Mouse (Mus musculus) brain, embryonic 14.5 days (tissue): ENCODE data around the gene Rps4x. TPM values are rescaled to one million over a fixed set of nuclear protein-coding genes. Genes with fewer than 3 reads are reported as not detected.

Source experiments
- DNase-seq: peaks from one replicate; pipeline ENCODE4 v3.0.0-alpha.2; 2011; ENCODE audit warnings: low read depth
- CTCF ChIP-seq: fragments of 200-500 bp; IDR thresholded peaks from 2 replicates; pipeline ENCODE4 v1.5.1; 2012; ENCODE audit warnings: inconsistent platforms, mild to moderate bottlenecking, moderate library complexity, borderline replicate concordance; ENCODE audit not compliant: insufficient read depth, insufficient read length; ENCODE audit errors: extremely low read depth
- POLR2A ChIP-seq: fragments of 200-500 bp; IDR thresholded peaks from 2 replicates; pipeline ENCODE4 v1.6.1; 2012; ENCODE audit warnings: mild to moderate bottlenecking, inconsistent platforms, borderline replicate concordance; ENCODE audit not compliant: poor library complexity, insufficient read depth, insufficient read length, severe bottlenecking; ENCODE audit errors: extremely low read depth
- polyA plus RNA-seq: library from polyadenylated mRNA; depleted of rRNA; stranded (reverse); fragments of >200 nt; gene quantifications from 2 replicates; pipeline ENCODE4 v1.2.3, GENCODE M21; 2012; rRNA removed

Rps4x gene
- polyA plus RNA-seq: 989 and 1,086 TPM in 2 replicates

- peak; percentile 93 for DNase-seq
- TF ChIP-seq CTCF (peak; percentile 63), POLR2A (peak; percentile 73; the same call in 1 of the 2 replicates)
Measured at GRCm38 (mm10) chrX:102188712-102189497, at the start of gene Rps4x. Rps4x (minus strand) TSS chrX:102189394.

- no peak for TF ChIP-seq POLR2A
- peak; percentile 54; the same call in 1 of the 2 replicates for TF ChIP-seq CTCF
- DNase-seq: peak; percentile 35
Measured at GRCm38 (mm10) chrX:102219126-102219525, 29.9 kb upstream of the Rps4x start.

GRCm38 (mm10) chrX:102215356-102215755 is 26.2 kb upstream of the Rps4x start:
- peak; percentile 1 for DNase-seq
- peak; percentile 51; the same call in 1 of the 2 replicates for TF ChIP-seq CTCF

- TF ChIP-seq CTCF (no peak), POLR2A (no peak)
- no peak for DNase-seq
Measured at GRCm38 (mm10) chrX:102190840-102191239, 1.6 kb upstream of the Rps4x start.

- TF ChIP-seq POLR2A (no peak), CTCF (no peak)
- DNase-seq: no peak
Measured at GRCm38 (mm10) chrX:102189581-102189980, 387 bp upstream of the Rps4x start.

GRCm38 (mm10) chrX:102187023-102187699 is 2.0 kb downstream of the Rps4x start:
- TF ChIP-seq POLR2A (no peak), CTCF (no peak)
- DNase-seq: no peak

- DNase-seq: no peak
- TF ChIP-seq POLR2A (no peak), CTCF (no peak)
Measured at GRCm38 (mm10) chrX:102182575-102182974, 6.6 kb downstream of the Rps4x start.

- no peak for DNase-seq
- TF ChIP-seq CTCF (no peak), POLR2A (no peak)
Measured at GRCm38 (mm10) chrX:102175538-102176287, 13.5 kb downstream of the Rps4x start.

- no peak for DNase-seq
- TF ChIP-seq POLR2A: no peak
- no peak for TF ChIP-seq CTCF
Measured at GRCm38 (mm10) chrX:102170900-102171299, 18.3 kb downstream of the Rps4x start.

- no peak for TF ChIP-seq POLR2A
- no peak for TF ChIP-seq CTCF
Measured at GRCm38 (mm10) chrX:102170135-102170534, 19.1 kb downstream of the Rps4x start.

GRCm38 (mm10) chrX:102169724-102170123 is 19.5 kb downstream of the Rps4x start:
- TF ChIP-seq CTCF (no peak), POLR2A (no peak)
- DNase-seq: peak; percentile 40

More at GRCm38 (mm10) chrX:102170135-102170534, 19.1 kb downstream of the Rps4x start:
- no peak for DNase-seq
